Mouse (Mus musculus) left cerebral cortex, postnatal 14 days (tissue): ENCODE results near the gene Hao1. TPM values are rescaled to one million over a fixed set of nuclear protein-coding genes. Genes with fewer than 3 reads are reported as not detected.
A peak's percentile ranks its signal among the peaks of the same experiment; 100 is the strongest.

ENCODE experiments used
- DNase-seq, 2 experiments: peaks; one replicate each; pipeline ENCODE4 v3.0.0; 2021 to 2022; ENCODE audit warnings: low spot score in 2 of 2, mixed read lengths in 1 of 2
- intact Hi-C: fragments of 180-260 bp; cut with DNase I; formaldehyde crosslinking; loops from one replicate; pipeline ENCODE4 v1.15.1; 2025
- total RNA-seq, 2 experiments: library from RNA; stranded (reverse); gene quantifications; 2 replicates each; pipeline ENCODE4 v1.2.3; 2021

Gene Hao1
- total RNA-seq, 2 experiments from 2014 or later = not detected

DNA sequence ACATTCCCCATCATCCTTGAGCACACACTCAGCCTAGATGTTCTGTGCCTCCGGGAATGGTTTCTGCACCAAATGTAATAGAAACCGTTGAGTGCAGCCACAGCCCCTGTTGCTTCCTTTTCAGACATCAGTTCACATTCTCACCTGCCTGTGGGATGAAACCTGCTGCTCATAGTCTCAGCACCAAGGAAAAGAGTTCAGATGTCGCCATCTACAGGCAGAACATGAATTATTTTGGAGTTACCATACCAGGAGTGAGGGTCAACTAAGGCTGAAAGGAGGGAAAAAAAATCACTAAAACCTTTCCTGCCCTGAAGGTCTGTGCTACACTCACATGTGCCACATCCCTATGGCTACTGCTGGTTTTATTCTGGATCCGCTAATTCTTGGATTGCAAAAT is 71.5 kb downstream of the Hao1 start:
- intact Hi-C loops = loop anchor here (2.0 to 10.0 kb wide), 3 partner anchors 448 to 930 kb away; partner anchors contain the start of gene Bmp2
- DNase-seq = peak; percentile 17 to 37

DNA sequence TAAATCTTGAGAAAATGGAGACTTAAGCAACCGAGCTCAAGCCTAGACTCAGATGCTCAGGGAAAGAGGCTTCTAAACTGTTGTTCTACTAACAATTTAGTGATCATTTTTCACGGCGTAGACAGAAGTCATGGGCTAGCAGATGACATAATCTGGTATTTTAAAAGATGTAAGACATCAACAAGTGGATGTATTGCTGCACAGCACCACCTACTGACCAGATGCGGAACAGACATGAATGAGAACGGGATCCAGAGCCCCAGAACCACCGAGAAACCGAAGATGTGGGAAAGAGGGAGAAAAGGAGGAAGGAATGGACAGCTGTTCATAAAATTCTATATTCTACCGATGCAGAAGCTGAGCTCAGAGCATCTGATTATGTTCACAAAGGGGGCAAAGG is 72.4 kb downstream of the Hao1 start:
- intact Hi-C loops = loop anchor here (2.0 to 10.0 kb wide), 3 partner anchors 447 to 929 kb away; partner anchors contain the start of gene Bmp2
- peak; percentile 83 to 88 for DNase-seq

DNA sequence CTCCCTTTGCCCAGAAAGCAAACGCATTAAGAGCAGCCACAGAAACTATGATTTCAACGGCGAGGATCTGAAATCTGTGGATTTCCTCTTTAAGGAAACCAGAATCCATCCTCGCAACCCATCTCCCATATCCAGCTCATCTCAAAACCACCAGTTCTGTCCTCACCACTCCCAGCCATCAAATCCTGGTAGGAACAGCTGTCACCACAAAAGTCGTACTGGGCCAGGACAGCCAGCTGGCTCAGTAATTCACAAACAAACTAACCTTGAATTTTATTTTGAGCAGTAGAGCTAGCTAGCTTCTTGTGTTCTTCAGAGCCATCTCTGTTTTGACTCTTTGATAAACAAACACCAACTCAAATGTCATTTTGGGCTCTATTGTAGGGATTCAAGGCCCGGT is 73.0 kb downstream of the Hao1 start:
- DNase-seq = no peak
- intact Hi-C loops = loop anchor here (5.0 to 10.0 kb wide), 2 partner anchors 446 to 689 kb away; no protein-coding TSS in a partner anchor

DNA sequence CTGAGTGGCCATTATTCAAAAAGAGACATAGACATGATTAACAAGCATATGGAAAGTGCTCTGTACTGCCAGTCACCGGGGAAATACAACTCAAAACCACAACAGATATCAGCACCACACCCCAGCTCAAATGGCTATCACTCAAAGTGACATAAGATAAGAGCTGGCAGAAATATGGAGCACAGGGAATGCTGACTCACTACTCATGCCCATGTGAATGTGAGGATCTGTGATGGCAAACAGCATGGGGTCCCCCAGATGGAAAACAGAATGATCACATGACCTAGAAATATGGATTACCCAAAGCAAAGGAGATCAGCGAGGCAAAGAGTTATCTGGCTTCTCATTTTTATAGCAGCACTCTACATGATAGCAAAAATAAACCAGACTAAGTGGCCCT is 89.0 kb downstream of the Hao1 start:
- intact Hi-C loops = no loop called here
- no peak for DNase-seq

DNA sequence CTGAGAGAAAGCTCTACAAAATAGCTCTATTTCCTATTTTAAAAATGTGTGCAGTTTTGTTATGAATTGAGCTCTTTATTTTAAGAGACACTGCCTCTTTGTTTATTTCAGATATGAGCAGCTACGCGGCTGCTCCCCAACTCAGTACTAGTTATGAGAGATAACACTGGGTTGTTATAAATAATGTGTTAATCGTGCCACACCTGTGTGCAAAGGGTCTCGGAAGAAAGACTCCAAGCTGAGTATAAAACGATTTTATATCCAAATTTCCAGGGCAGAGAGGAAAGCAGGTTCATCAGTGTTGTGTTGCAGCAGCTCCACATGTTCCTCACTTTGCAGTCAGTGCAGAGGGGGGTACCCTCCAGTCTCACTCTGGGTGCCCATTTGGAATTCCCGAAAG is 91.8 kb downstream of the Hao1 start:
- DNase-seq = no peak
- intact Hi-C loops = no loop called here

DNA sequence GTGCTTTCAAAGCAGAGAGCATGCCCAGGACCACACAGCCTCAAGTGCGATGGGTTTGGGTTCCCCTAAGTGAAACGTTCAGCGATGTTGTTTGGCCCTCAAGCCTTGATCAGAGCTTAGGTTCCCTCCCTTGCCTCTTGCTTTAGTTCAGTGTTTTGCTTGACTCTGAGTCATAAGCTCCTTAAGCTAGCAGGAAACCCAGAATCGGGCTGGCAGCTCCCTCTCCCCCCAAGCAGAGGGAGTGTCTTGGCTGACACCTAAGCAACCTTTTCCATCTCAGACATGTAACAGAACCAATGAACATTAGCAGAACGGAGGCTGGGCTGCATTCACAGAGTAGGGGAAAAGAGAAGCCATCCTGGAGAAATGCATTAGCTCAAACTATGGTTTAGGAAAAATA is 93.3 kb downstream of the Hao1 start:
- DNase-seq = peak in 1 of 2 experiments; percentile 10
- intact Hi-C loops = no loop called here

DNA sequence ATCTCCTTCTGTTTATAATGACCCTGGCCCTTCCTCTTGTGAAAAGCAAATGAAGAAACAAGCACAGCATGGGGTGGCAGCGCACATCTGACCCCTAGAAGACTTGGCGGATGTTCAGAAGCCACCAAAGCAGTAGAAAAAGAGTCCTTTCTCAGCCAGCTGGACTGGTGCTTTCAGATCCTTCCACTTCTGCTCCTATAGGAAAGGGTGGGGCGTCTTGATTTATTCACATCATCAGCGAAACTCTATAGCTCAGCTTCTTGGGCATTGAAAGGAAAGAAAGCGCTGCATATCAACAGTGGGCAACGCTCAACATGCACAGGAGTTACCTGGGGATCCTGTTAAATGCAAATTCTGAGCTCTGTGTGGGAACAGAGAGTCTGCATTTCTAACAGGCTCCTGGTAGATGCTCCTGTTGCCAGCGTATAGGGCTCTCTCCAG is 98.1 kb downstream of the Hao1 start:
- DNase-seq = no peak
- intact Hi-C loops = no loop called here

DNA sequence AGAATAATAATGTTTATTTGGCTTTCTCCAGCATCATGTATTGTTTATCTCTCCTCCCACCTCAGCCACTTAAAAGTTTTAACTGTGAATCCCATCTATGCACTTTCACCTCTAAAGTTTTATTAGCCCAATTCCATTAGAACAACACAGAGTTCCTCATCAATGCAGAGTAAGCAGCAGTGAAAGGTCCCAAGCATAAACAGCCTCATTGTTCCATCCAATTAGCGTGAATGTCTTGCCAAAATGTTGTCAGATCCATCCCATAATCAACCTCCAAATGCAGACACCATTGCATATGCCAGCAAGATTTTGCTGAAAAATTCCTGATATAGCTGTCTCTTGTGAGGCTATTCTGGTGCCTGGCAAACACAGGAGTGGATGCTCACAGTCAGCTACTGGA is 101.4 kb downstream of the Hao1 start:
- DNase-seq = no peak
- intact Hi-C loops = no loop called here

DNA sequence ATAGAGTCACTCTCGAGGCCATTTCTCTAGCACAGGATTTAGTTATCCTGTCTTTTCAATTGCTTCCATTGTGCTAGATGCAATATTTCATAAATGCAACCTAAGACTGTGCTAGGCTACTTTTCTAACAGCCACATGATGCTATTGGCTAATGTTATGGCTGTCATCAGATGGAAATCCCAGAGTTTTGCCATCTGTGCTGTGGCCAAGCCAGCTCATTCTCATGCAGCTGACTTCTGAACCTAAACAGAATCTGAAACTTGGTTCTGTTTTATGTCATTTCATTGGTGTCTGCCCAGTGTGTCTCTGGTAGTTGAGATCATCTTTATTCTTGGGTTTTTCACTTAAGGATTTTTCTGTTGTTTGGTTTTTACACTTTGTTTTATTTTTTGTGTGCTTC is 103.2 kb downstream of the Hao1 start:
- intact Hi-C loops = no loop called here
- DNase-seq = no peak

Other genes starting within 250 kb of the Hao1 start
- gene Tmx4, start 89.8 kb upstream of the Hao1 start, total RNA-seq = 100 to 1,000 TPM; 137 to 150 TPM
- 100 to 1,000 TPM; 170 to 190 TPM for gene Plcb1, start 231.7 kb upstream of the Hao1 start, total RNA-seq